Mouse (Mus musculus) adrenal gland, adult 2 months (tissue): ENCODE measurements around the gene I0C0044D17Rik. TPM values are rescaled to one million over a fixed set of nuclear protein-coding genes. Genes with fewer than 3 reads are reported as not detected.

ENCODE experiments used
- DNase-seq: peaks from one replicate; pipeline ENCODE4 v3.0.0; 2021
- polyA plus RNA-seq: library from polyadenylated mRNA; depleted of rRNA; stranded (reverse); fragments of >200 nt; gene quantifications from 2 replicates; pipeline ENCODE4 v1.2.3, GENCODE M21; 2012; rRNA removed
- total RNA-seq, 2 experiments: library from RNA; stranded (reverse); gene quantifications; 2 replicates each; pipeline ENCODE4 v1.2.3; 2021

The I0C0044D17Rik gene
- total and polyA plus RNA-seq, 3 experiments = not detected

- DNase-seq = no peak
Observed at GRCm38 (mm10) chr4:98777464-98777863, 46.2 kb downstream of the I0C0044D17Rik start.

- DNase-seq = no peak
Observed at GRCm38 (mm10) chr4:98776721-98777427, 46.8 kb downstream of the I0C0044D17Rik start.

- no peak for DNase-seq
Observed at GRCm38 (mm10) chr4:98773785-98774184, 49.9 kb downstream of the I0C0044D17Rik start.

Other genes with a start within 250 kb of the I0C0044D17Rik start
- not detected for gene L1td1, start 97.1 kb downstream of the I0C0044D17Rik start, total RNA-seq
- gene L1td1, start 97.1 kb downstream of the I0C0044D17Rik start, polyA plus RNA-seq = not detected in 2 replicates
- 1 to 10 TPM; 2.8 to 3.9 TPM for gene Kank4, start 6.3 kb downstream of the I0C0044D17Rik start, total RNA-seq
- 1.5 and 2.2 TPM in 2 replicates for gene Kank4, start 6.3 kb downstream of the I0C0044D17Rik start, polyA plus RNA-seq
- gene Usp1, start 100.0 kb upstream of the I0C0044D17Rik start, total RNA-seq = 10 to 100 TPM; 29.0 to 29.1 TPM
- gene Usp1, start 100.0 kb upstream of the I0C0044D17Rik start, polyA plus RNA-seq = 220 and 234 TPM in 2 replicates
- 1 to 10 TPM in 1 of 2 experiments, under 1 TPM in 1; 0.90 to 3.4 TPM for gene Angptl3, start 207.1 kb upstream of the I0C0044D17Rik start, total RNA-seq
- gene Angptl3, start 207.1 kb upstream of the I0C0044D17Rik start, polyA plus RNA-seq = 0.18 TPM in 2 replicates